Comparison of ENCODE assay signal across 22 mouse cellular contexts in the genomic region with DNA sequence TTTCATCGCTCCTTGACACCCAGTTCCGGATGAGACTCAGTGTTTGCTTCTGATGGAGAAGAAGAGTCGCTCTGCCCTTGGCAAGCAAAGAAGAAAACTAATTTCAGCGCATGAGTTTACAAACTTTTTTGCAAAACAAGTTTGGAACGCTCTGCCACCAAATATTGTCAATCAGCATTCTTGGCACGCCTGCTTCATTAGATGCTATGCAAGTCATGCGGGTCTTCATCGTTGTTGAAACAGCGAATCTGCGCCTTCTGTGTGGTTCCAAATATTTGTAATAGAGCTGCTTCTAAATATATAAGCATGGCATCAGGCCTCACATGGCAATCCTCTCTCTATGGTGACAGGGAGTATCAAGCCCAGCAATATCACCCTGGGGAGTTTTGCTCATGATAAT.
DNase-seq lines count a peak whose midpoint lies in the region; ATAC-seq and TF ChIP-seq lines count a peak whose summit lies in the region.
"Had no signal": no experiment of that assay in that cellular context is flagged by ENCODE, and none has a peak within 500 bp of the region (broad histone marks: within the 10 kb centered on the region; RNA-seq: fewer than 3 reads in every experiment).

No protein-coding gene starts in this region.

- DNase-seq in gastrocnemius, adult 2 months, result no peak
- no peak for DNase-seq in gastrocnemius, adult 8-10 months (ENCODE audit: low spot score in 2 of 2)
- DNase-seq in brain, embryonic 14.5 days (ENCODE audit: low read depth), result peak; percentile 61
- DNase-seq in embryo, embryonic 11 days, result no peak
- DNase-seq: adrenal gland, postnatal 14 days; cerebellum, adult 18-20 months; cerebellum, adult 9-11 months; cerebellum, postnatal 36 days; gastrocnemius, postnatal 36 days; heart, adult 11 months; heart, postnatal 14 days had no signal

- no peaks in the 10 kb centered on the region for H3K36me3 ChIP-seq in forebrain, embryonic 15.5 days
- H3K36me3 ChIP-seq in small intestine, adult 2 months (ENCODE audit: control insufficient read depth, insufficient read depth, low read length), result no peaks in the 10 kb centered on the region
- H3K36me3 ChIP-seq: embryonic facial prominence, embryonic 10.5 days; heart, embryonic 15.5 days; hindbrain, embryonic 10.5 days; hindbrain, embryonic 15.5 days had no signal

- 79% methylated on average over 10 of the region's 10 CpGs for WGBS in forebrain, embryonic 15.5 days
- WGBS in small intestine, adult 2 months, result 82% methylated on average over 10 of the region's 10 CpGs

- H3K27ac ChIP-seq in gastrocnemius, adult 2 months, result peak overlapping the region; percentile 41
- peak overlapping the region; percentile 52 for H3K27ac ChIP-seq in forebrain, embryonic 15.5 days (replicated peaks)
- H3K27ac ChIP-seq in small intestine, adult 2 months (ENCODE audit: insufficient read depth, low read depth, low read length), result peak overlapping the region; percentile 15; the same call in 1 of the 2 replicates
- H3K27ac ChIP-seq: embryonic facial prominence, embryonic 10.5 days; heart, embryonic 15.5 days; hindbrain, embryonic 10.5 days; hindbrain, embryonic 15.5 days had no signal

- H3K27me3 ChIP-seq in forebrain, embryonic 15.5 days, result no peaks in the 10 kb centered on the region
- H3K27me3 ChIP-seq in small intestine, adult 2 months (ENCODE audit: control insufficient read depth, insufficient read depth, low read length), result no peaks in the 10 kb centered on the region
- H3K27me3 ChIP-seq: CH12.LX; heart, embryonic 15.5 days; hindbrain, embryonic 15.5 days; Patski had no signal

- intact Hi-C loops in gastrocnemius, adult 2 months (cut with DNase I), result no loop called here

- no peak for ATAC-seq in forebrain, embryonic 15.5 days (replicated peaks)
- ATAC-seq: activated CD4-positive, CD25-positive, alpha-beta regulatory T cell, adult 4 months; intestine, postnatal 0 days; Patski had no signal

- no peak for TF ChIP-seq CTCF in gastrocnemius, adult 2 months (IDR thresholded peaks at IDR 0.05)
- no peak for TF ChIP-seq CTCF in brain, embryonic 14.5 days (IDR thresholded peaks at IDR 0.05; ENCODE audit: borderline replicate concordance, extremely low read depth, insufficient read depth, insufficient read length)
- no peak for TF ChIP-seq CTCF in small intestine, adult 2 months (IDR thresholded peaks at IDR 0.05; ENCODE audit: extremely low read depth, insufficient read length, insufficient replicate concordance, low read depth, low read length)

- no peak for TF ChIP-seq POLR2A in brain, embryonic 14.5 days (IDR thresholded peaks at IDR 0.05; ENCODE audit: borderline replicate concordance, extremely low read depth, insufficient read depth, insufficient read length, poor library complexity, severe bottlenecking)
- no peak for TF ChIP-seq POLR2A in small intestine, adult 2 months (IDR thresholded peaks at IDR 0.05; ENCODE audit: low read depth, low read length)

- H3K4me1 ChIP-seq in forebrain, embryonic 15.5 days, result peaks cover 21% of the 10 kb centered on the region
- no peaks in the 10 kb centered on the region for H3K4me1 ChIP-seq in small intestine, adult 2 months (ENCODE audit: control insufficient read depth, insufficient read depth, insufficient read length, low read length)
- H3K4me1 ChIP-seq: heart, embryonic 15.5 days had no signal

- no peak overlapping the region for H3K4me2 ChIP-seq in forebrain, embryonic 15.5 days (replicated peaks)
- H3K4me2 ChIP-seq: heart, embryonic 11.5 days; heart, embryonic 15.5 days; hindbrain, embryonic 15.5 days had no signal

- no peaks in the 10 kb centered on the region for H3K9me3 ChIP-seq in forebrain, embryonic 15.5 days
- H3K9me3 ChIP-seq: embryonic facial prominence, embryonic 10.5 days; heart, embryonic 15.5 days; hindbrain, embryonic 10.5 days; hindbrain, embryonic 15.5 days had no signal

- no peak overlapping the region for H3K9ac ChIP-seq in forebrain, embryonic 15.5 days (replicated peaks)
- H3K9ac ChIP-seq: heart, embryonic 15.5 days; hindbrain, embryonic 15.5 days had no signal

- peak overlapping the region; percentile 61 for H3K4me3 ChIP-seq in gastrocnemius, adult 2 months
- no peak overlapping the region for H3K4me3 ChIP-seq in forebrain, embryonic 15.5 days
- H3K4me3 ChIP-seq in small intestine, adult 2 months (ENCODE audit: low read depth, low read length), result no peak overlapping the region
- H3K4me3 ChIP-seq: embryonic facial prominence, embryonic 10.5 days; heart, embryonic 15.5 days; hindbrain, embryonic 10.5 days; hindbrain, embryonic 15.5 days had no signal
